Comparison of ENCODE assay signal across 20 mouse cellular contexts in the genomic region with DNA sequence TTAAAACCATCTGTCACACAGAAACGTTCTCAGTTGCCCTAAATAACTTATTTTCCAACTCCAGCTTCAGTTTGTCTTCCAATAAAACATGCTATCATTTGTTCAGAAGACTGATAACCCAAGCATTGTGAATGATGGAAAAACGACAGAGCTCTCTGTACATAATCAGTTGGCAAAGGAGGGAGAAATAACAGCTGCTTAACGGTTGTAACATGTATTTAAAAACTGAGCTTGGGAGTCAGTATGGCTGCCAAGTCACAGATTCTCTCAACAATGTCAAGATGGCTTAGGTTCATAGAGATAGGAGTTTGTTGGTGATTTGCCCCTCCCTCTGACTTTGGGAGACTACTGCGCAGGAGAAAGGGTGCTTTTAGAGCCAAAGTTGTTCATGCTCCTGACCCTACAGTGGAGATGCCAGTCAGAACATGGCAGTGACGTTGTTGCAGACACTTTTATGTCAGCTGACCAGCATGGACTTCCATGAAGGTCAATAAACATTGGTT.
A peak's percentile ranks its signal among the peaks of the same experiment; 100 is the strongest.
DNase-seq lines count a peak whose midpoint lies in the region; ATAC-seq and TF ChIP-seq lines count a peak whose summit lies in the region.
"Had no signal": no experiment of that assay in that cellular context is flagged by ENCODE, and none has a peak within 500 bp of the region (broad histone marks: within the 10 kb centered on the region; RNA-seq: fewer than 3 reads in every experiment).

No protein-coding gene starts in this region.

- H3K4me2 ChIP-seq in embryonic facial prominence, embryonic 14.5 days (ENCODE audit: low read depth, low read length), result no peak overlapping the region
- H3K4me2 ChIP-seq in heart, embryonic 13.5 days, result no peak overlapping the region
- H3K4me2 ChIP-seq in lung, embryonic 15.5 days, result no peak overlapping the region
- H3K4me2 ChIP-seq: embryonic facial prominence, embryonic 12.5 days; forebrain, embryonic 15.5 days; hindbrain, embryonic 14.5 days; intestine, embryonic 15.5 days had no signal

- no peaks in the 10 kb centered on the region; the same call in 1 of the 2 replicates for H3K4me1 ChIP-seq in embryonic facial prominence, embryonic 14.5 days (ENCODE audit: control insufficient read depth, insufficient read depth, low read length)
- no peaks in the 10 kb centered on the region for H3K4me1 ChIP-seq in embryonic facial prominence, embryonic 10.5 days
- no peaks in the 10 kb centered on the region for H3K4me1 ChIP-seq in heart, embryonic 13.5 days
- 0 out of 2 replicates have a peak, but pooled peaks cover 3% of the 10 kb centered on the region for H3K4me1 ChIP-seq in lung, embryonic 15.5 days
- H3K4me1 ChIP-seq in lung, adult 2 months (ENCODE audit: control insufficient read depth, insufficient read depth, low read length), result no peaks in the 10 kb centered on the region
- H3K4me1 ChIP-seq: embryonic facial prominence, embryonic 12.5 days; forebrain, embryonic 15.5 days; intestine, embryonic 15.5 days had no signal

- no peaks in the 10 kb centered on the region for H3K27me3 ChIP-seq in embryonic facial prominence, embryonic 14.5 days (replicated peaks; ENCODE audit: control insufficient read depth, insufficient read depth, low read length)
- H3K27me3 ChIP-seq in embryonic facial prominence, embryonic 10.5 days (replicated peaks; ENCODE audit: low read depth, poor library complexity, severe bottlenecking), result no peaks in the 10 kb centered on the region
- H3K27me3 ChIP-seq in heart, embryonic 13.5 days (replicated peaks), result no peaks in the 10 kb centered on the region
- H3K27me3 ChIP-seq in lung, embryonic 15.5 days, result no peaks in the 10 kb centered on the region
- H3K27me3 ChIP-seq: embryonic facial prominence, embryonic 12.5 days; forebrain, embryonic 15.5 days; intestine, embryonic 15.5 days; Patski had no signal

- no peaks in the 10 kb centered on the region for H3K9me3 ChIP-seq in embryonic facial prominence, embryonic 14.5 days (ENCODE audit: control insufficient read depth, low read length)
- no peaks in the 10 kb centered on the region for H3K9me3 ChIP-seq in embryonic facial prominence, embryonic 10.5 days
- H3K9me3 ChIP-seq in heart, embryonic 13.5 days, result no peaks in the 10 kb centered on the region; the same call in 1 of the 2 replicates
- H3K9me3 ChIP-seq in lung, embryonic 15.5 days, result no peaks in the 10 kb centered on the region
- H3K9me3 ChIP-seq: embryonic facial prominence, embryonic 12.5 days; forebrain, embryonic 15.5 days; hindbrain, embryonic 10.5 days; intestine, embryonic 15.5 days had no signal

- no peak overlapping the region for H3K27ac ChIP-seq in embryonic facial prominence, embryonic 14.5 days (replicated peaks; ENCODE audit: low read depth, low read length)
- no peak overlapping the region for H3K27ac ChIP-seq in embryonic facial prominence, embryonic 10.5 days (replicated peaks)
- 0 out of 2 replicates have a peak overlapping the region, but pooled peaks have one; percentile 5 for H3K27ac ChIP-seq in heart, embryonic 13.5 days (replicated peaks)
- no peak overlapping the region for H3K27ac ChIP-seq in lung, embryonic 15.5 days
- H3K27ac ChIP-seq: embryonic facial prominence, embryonic 12.5 days; forebrain, embryonic 15.5 days; heart, adult 2 months; hindbrain, embryonic 10.5 days; hindbrain, embryonic 14.5 days; intestine, embryonic 15.5 days had no signal

- H3K36me3 ChIP-seq in embryonic facial prominence, embryonic 14.5 days (ENCODE audit: control insufficient read depth, insufficient read depth, low read length), result no peaks in the 10 kb centered on the region
- H3K36me3 ChIP-seq in embryonic facial prominence, embryonic 10.5 days (replicated peaks), result no peaks in the 10 kb centered on the region
- H3K36me3 ChIP-seq in heart, embryonic 13.5 days, result no peaks in the 10 kb centered on the region
- H3K36me3 ChIP-seq in lung, embryonic 15.5 days, result no peaks in the 10 kb centered on the region
- H3K36me3 ChIP-seq: embryonic facial prominence, embryonic 12.5 days; forebrain, embryonic 15.5 days; hindbrain, embryonic 10.5 days; intestine, embryonic 15.5 days had no signal

- intact Hi-C loops in heart, postnatal 14 days (cut with DNase I), result loop anchor here (5.0 kb wide), 1 partner anchor 85 kb away; no protein-coding TSS in a partner anchor

- peak; percentile 29 for DNase-seq in embryonic facial prominence, embryonic 14.5 days (ENCODE audit: low spot score)
- no peak for DNase-seq in embryonic facial prominence, embryonic 10.5 days (ENCODE audit: low spot score)
- no peak for DNase-seq in heart, postnatal 14 days
- no peak for DNase-seq in lung, adult 2 months
- peak; percentile 17 for DNase-seq in 3T3-L1 (ENCODE audit: low read depth, low spot score)
- no peak for DNase-seq in adrenal gland, adult 2 months
- DNase-seq: adrenal gland, postnatal 25 days; cerebellum, adult 2 months; cerebellum, postnatal 10 days; gastrocnemius, postnatal 10 days; heart, adult 2 months had no signal

- no peak overlapping the region for H3K9ac ChIP-seq in embryonic facial prominence, embryonic 14.5 days (ENCODE audit: low read depth, low read length)
- H3K9ac ChIP-seq in heart, embryonic 13.5 days, result no peak overlapping the region
- no peak overlapping the region for H3K9ac ChIP-seq in lung, embryonic 15.5 days
- H3K9ac ChIP-seq: embryonic facial prominence, embryonic 12.5 days; forebrain, embryonic 15.5 days; hindbrain, embryonic 14.5 days; intestine, embryonic 15.5 days had no signal

- no peak overlapping the region for H3K4me3 ChIP-seq in embryonic facial prominence, embryonic 14.5 days (ENCODE audit: low read depth, low read length)
- no peak overlapping the region for H3K4me3 ChIP-seq in embryonic facial prominence, embryonic 10.5 days
- H3K4me3 ChIP-seq in heart, embryonic 13.5 days, result no peak overlapping the region
- no peak overlapping the region for H3K4me3 ChIP-seq in lung, embryonic 15.5 days
- H3K4me3 ChIP-seq in lung, adult 2 months (replicated peaks; ENCODE audit: extremely low read depth, low read depth, low read length), result no peak overlapping the region
- H3K4me3 ChIP-seq: embryonic facial prominence, embryonic 12.5 days; forebrain, embryonic 15.5 days; heart, adult 2 months; hindbrain, embryonic 10.5 days; intestine, embryonic 15.5 days had no signal

- ATAC-seq in embryonic facial prominence, embryonic 14.5 days (ENCODE audit: low read depth), result no peak
- ATAC-seq in heart, embryonic 13.5 days (ENCODE audit: extremely low read depth, insufficient number of reproducible peaks, low FRiP score, low TSS enrichment), result no peak
- ATAC-seq in lung, embryonic 15.5 days (ENCODE audit: borderline replicate concordance, extremely low read depth, low FRiP score, low TSS enrichment), result peak; percentile 52; the same call in 1 of the 2 replicates
- ATAC-seq: activated CD4-positive, CD25-positive, alpha-beta regulatory T cell, adult 4 months; forebrain, embryonic 15.5 days; intestine, embryonic 15.5 days; Patski had no signal

- 64% methylated on average over 5 of the region's 5 CpGs for WGBS in embryonic facial prominence, embryonic 14.5 days
- 74% methylated on average over 5 of the region's 5 CpGs for WGBS in embryonic facial prominence, embryonic 10.5 days
- WGBS in heart, embryonic 13.5 days, result 50% methylated on average over 5 of the region's 5 CpGs
- WGBS in lung, embryonic 15.5 days, result 42% methylated on average over 5 of the region's 5 CpGs
- 52% methylated on average over 5 of the region's 5 CpGs for WGBS in lung, adult 2 months

- TF ChIP-seq POLR2A in lung, adult 2 months (IDR thresholded peaks at IDR 0.05; ENCODE audit: borderline replicate concordance, extremely low read depth, low read depth, low read length), result no peak

- TF ChIP-seq CTCF in lung, adult 2 months (IDR thresholded peaks at IDR 0.05; ENCODE audit: insufficient read depth, low read length), result no peak

Comparison
In these comparisons a context has a peak if more than half of its experiments do, and no peak if none do; other contexts are left out.
1. DNase-seq: peak in embryonic facial prominence, embryonic 14.5 days (single experiment) and 3T3-L1 (single experiment); none in embryonic facial prominence, embryonic 10.5 days (single experiment), heart, postnatal 14 days (0 of 2), lung, adult 2 months (single experiment) and adrenal gland, adult 2 months (single experiment).